Mouse (Mus musculus): ENCODE results near the gene Kcnk16.

GRCm38 (mm10) chr14:20291391-20291790 lies 22.4 kb upstream of the Kcnk16 start:
- TF ChIP-seq TAL1 (IDR thresholded peaks at IDR 0.05; ENCODE audit: low read length) (no peak), GATA1 (IDR thresholded peaks at IDR 0.05; ENCODE audit: low read length) (no peak)
